Mouse (Mus musculus) ES-Bruce4 (cell line): Measurements from ENCODE around the gene BC067074. TPM values are rescaled to one million over a fixed set of nuclear protein-coding genes. Genes with fewer than 3 reads are reported as not detected.
A peak's percentile ranks its signal among the peaks of the same experiment; 100 is the strongest.
"Not testable (repeated sequence)": the region's sequence is repeated elsewhere in the genome, so short reads cannot be mapped to it uniquely, and the experiment has no call there.

Experiments
- H3K27ac ChIP-seq: 2 replicates; pipeline ENCODE4 v1.5.1; 2012; ENCODE audit warnings: low read length, inconsistent platforms; ENCODE audit not compliant: insufficient read depth
- H3K27me3 ChIP-seq: 2 replicates; pipeline ENCODE4 v1.6.1; 2012; ENCODE audit warnings: mild to moderate bottlenecking, low read length, inconsistent platforms; ENCODE audit not compliant: control insufficient read depth, poor library complexity, insufficient read depth, severe bottlenecking
- H3K36me3 ChIP-seq: 2 replicates; pipeline ENCODE4 v1.6.1; 2012; ENCODE audit warnings: inconsistent platforms, mild to moderate bottlenecking, low read length, moderate library complexity; ENCODE audit not compliant: control insufficient read depth, poor library complexity, insufficient read depth, severe bottlenecking
- H3K4me1 ChIP-seq: one replicate; pipeline ENCODE4 v1.8.1; 2011; ENCODE audit warnings: low read length; ENCODE audit not compliant: control insufficient read depth, insufficient read depth
- H3K4me3 ChIP-seq: 2 replicates; pipeline ENCODE4 v1.5.1; 2011; ENCODE audit warnings: low read depth, mild to moderate bottlenecking, low read length
- H3K9ac ChIP-seq: 2 replicates; pipeline ENCODE4 v1.6.1; 2012; ENCODE audit warnings: low read depth, mild to moderate bottlenecking, inconsistent platforms; ENCODE audit not compliant: poor library complexity, severe bottlenecking
- H3K9me3 ChIP-seq: replicated peaks from 2 replicates; pipeline ENCODE4 v1.6.1; 2012; ENCODE audit warnings: mild to moderate bottlenecking, low read length, inconsistent platforms; ENCODE audit not compliant: control insufficient read depth, poor library complexity, insufficient read depth, severe bottlenecking
- CTCF ChIP-seq: IDR thresholded peaks from one replicate; pipeline ENCODE4 v1.8.1; 2011; ENCODE audit warnings: low read depth, low read length
- EP300 ChIP-seq: IDR thresholded peaks from 2 replicates; pipeline ENCODE4 v1.6.1; 2011; ENCODE audit warnings: low read depth, low read length; ENCODE audit not compliant: insufficient read depth
- POLR2A ChIP-seq: IDR thresholded peaks from one replicate; pipeline ENCODE4 v1.8.1; 2011; ENCODE audit warnings: low read length; ENCODE audit not compliant: insufficient read depth
- polyA plus RNA-seq: library from polyadenylated mRNA; stranded (reverse); fragments of >200 nt; gene quantifications from 2 replicates; pipeline ENCODE4 v1.2.4, GENCODE M21; 2011; ENCODE audit warnings: low read depth; ENCODE audit not compliant: missing spikeins, insufficient read depth, insufficient read length

BC067074 gene
- 11.4 and 12.5 TPM in 2 replicates for polyA plus RNA-seq

- Histone ChIP-seq H3K9me3 (no peaks in the 10 kb centered on the region), H3K27ac (no peak within 1 kb of the TSS), H3K9ac (peak within 1 kb of the TSS; percentile 97), H3K4me3 (peak within 1 kb of the TSS; percentile 91), H3K36me3 (no peaks in the 10 kb centered on the region), H3K4me1 (peaks cover 2% of the 10 kb centered on the region), H3K27me3 (no peaks in the 10 kb centered on the region)
- no peak for TF ChIP-seq EP300
- TF ChIP-seq CTCF: no peak
- TF ChIP-seq POLR2A: no peak
Observed at GRCm38 (mm10) chr13:113292975-113293706, at the start of gene BC067074. Gene BC067074 (plus strand): TSS chr13:113293159.

DNA sequence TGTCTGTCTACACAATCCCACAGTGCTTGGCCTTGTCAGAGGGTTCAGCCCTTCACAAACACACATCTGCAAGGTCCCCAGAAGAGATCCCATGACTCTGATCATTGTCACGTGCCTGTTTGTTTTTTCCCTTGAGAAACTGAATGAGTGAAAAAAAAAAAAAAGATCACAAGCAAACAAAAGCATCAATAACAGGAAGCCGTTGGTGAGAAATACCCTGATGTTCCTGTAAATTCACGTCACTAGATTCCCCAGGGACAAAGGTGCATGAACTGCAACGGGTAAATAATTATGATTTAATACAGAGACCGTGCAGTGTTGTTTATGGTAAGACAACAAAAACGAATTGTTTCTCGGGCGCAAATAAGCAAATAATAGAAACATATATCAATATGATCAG, 47.9 kb upstream of the BC067074 start:
- Histone ChIP-seq H3K36me3 (no peaks in the 10 kb centered on the region), H3K9me3 (no peaks in the 10 kb centered on the region), H3K4me1 (no peaks in the 10 kb centered on the region), H3K4me3 (no peak overlapping the region), H3K27ac (no peak overlapping the region), H3K27me3 (no peaks in the 10 kb centered on the region), H3K9ac (no peak overlapping the region)
- TF ChIP-seq CTCF (no peak), EP300 (no peak), POLR2A (no peak)

GRCm38 (mm10) chr13:113252580-113252979, 40.4 kb upstream of the BC067074 start:
- not testable (repeated sequence) for H3K4me3 ChIP-seq, H3K36me3 ChIP-seq, H3K9me3 ChIP-seq, H3K27ac ChIP-seq, H3K27me3 ChIP-seq, H3K9ac ChIP-seq, H3K4me1 ChIP-seq
- TF ChIP-seq EP300: 0 out of 2 replicates have a peak, but pooled peaks have one; percentile 50

DNA sequence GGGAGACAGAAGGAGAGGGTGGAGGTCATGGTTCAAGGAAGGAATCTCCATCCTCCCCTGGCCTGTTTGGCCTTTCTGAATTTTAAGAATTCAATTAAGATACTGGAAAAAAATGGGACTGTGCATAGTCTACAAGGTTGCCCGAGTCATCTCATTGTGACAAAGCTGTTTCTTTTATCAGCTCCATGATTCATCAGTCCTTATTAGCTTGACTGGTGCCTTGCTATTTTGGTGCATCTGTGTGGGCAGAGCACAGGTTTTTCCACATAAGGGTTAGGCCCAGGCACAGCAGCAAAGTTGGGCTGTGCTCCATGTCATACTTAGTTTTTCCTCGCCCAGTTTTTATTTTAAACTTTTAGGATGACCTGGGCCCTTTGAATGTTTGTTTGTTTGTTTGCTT, 36.2 kb upstream of the BC067074 start:
- Histone ChIP-seq H3K9ac (no peak overlapping the region), H3K4me1 (peaks cover 2% of the 10 kb centered on the region), H3K27ac (no peak overlapping the region), H3K27me3 (no peaks in the 10 kb centered on the region; the same call in 1 of the 2 replicates), H3K9me3 (no peaks in the 10 kb centered on the region), H3K36me3 (no peaks in the 10 kb centered on the region), H3K4me3 (no peak overlapping the region)
- TF ChIP-seq CTCF: no peak
- no peak for TF ChIP-seq POLR2A
- no peak for TF ChIP-seq EP300

DNA sequence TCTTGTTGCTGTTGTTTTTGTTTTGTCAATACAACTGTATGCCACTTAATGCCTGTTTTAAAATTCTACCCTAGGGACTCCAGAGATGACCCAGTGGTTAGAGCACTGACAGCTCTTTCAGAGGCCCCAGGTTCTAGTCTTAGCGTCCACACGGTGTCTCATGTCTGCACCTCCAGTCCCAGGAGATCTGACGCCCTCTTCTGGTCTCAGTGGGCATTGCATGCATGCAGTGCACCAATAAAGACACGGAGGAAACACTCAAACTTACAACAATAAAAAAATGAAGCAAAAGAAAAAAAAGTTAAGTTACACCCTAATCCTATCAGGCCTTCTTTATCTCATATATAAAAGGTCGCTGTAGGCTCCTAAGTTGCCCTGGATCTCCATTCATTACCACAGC, 35.8 kb upstream of the BC067074 start:
- no peaks in the 10 kb centered on the region for H3K9me3 ChIP-seq
- no peak overlapping the region for H3K27ac ChIP-seq
- peaks cover 2% of the 10 kb centered on the region for H3K4me1 ChIP-seq
- no peak overlapping the region for H3K4me3 ChIP-seq
- H3K36me3 ChIP-seq: no peaks in the 10 kb centered on the region
- no peaks in the 10 kb centered on the region; the same call in 1 of the 2 replicates for H3K27me3 ChIP-seq
- no peak for TF ChIP-seq POLR2A
- TF ChIP-seq CTCF: peak; percentile 88
- no peak overlapping the region for H3K9ac ChIP-seq

DNA sequence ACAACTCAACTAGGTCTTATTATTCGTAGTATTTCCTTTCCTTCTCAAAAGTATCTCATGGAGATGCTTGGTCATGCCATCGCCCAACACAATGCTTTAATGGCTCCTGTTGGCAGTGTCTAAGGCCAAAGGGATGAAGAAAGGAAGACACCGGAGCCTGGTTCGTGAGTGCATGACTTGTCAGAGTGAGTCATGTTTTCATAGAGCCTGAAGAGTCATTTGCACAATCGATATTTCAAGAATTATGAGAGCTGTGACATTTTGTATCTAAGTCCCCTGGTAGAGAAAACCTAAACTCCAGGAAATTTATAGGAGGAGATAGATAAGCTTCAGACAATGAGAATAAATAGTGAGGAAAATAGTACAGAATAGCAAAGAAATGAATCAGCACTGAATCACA, 33.7 kb upstream of the BC067074 start:
- H3K4me3 ChIP-seq: no peak overlapping the region
- H3K27ac ChIP-seq: no peak overlapping the region
- TF ChIP-seq POLR2A: no peak
- H3K27me3 ChIP-seq: no peaks in the 10 kb centered on the region; the same call in 1 of the 2 replicates
- H3K36me3 ChIP-seq: no peaks in the 10 kb centered on the region
- H3K9ac ChIP-seq: no peak overlapping the region
- H3K4me1 ChIP-seq: peaks cover 2% of the 10 kb centered on the region
- H3K9me3 ChIP-seq: no peaks in the 10 kb centered on the region
